Mouse (Mus musculus) MEL (cell line): ENCODE results near the gene Gstp2. TPM values are rescaled to one million over a fixed set of nuclear protein-coding genes. Genes with fewer than 3 reads are reported as not detected.
A peak's percentile ranks its signal among the peaks of the same experiment; 100 is the strongest.
"Not testable (repeated sequence)": the region's sequence is repeated elsewhere in the genome, so short reads cannot be mapped to it uniquely, and the experiment has no call there.

Experiments
- DNase-seq: peaks from one replicate; pipeline ENCODE4 v3.0.0; 2011; ENCODE audit warnings: low read depth, low spot score
- H3K27ac ChIP-seq: 2 replicates; pipeline ENCODE4 v1.5.1; 2012; ENCODE audit warnings: low read depth, mild to moderate bottlenecking, control low read depth, low read length, moderate library complexity; ENCODE audit not compliant: control insufficient read depth
- H3K27me3 ChIP-seq, 2 experiments: fragments of 150-350 bp in 1 of 2; sonication (generic) in 1 of 2; 2 replicates each; pipeline ENCODE4 v1.6.1; 2012; ENCODE audit warnings: low read length in 2 of 2, mild to moderate bottlenecking in 2 of 2, improper control_type of control experiment in 1 of 2, moderate library complexity in 1 of 2; ENCODE audit not compliant: insufficient read depth in 2 of 2, control insufficient read depth in 1 of 2
- H3K36me3 ChIP-seq, 2 experiments: 2 replicates each; pipeline ENCODE4 v1.6.1; 2012 to 2014; ENCODE audit warnings: low read length in 2 of 2, improper control_type of control experiment in 1 of 2, inconsistent platforms in 1 of 2, mild to moderate bottlenecking in 1 of 2; ENCODE audit not compliant: insufficient read depth in 2 of 2, control insufficient read depth in 1 of 2
- H3K4me1 ChIP-seq, 2 experiments: fragments of 150-350 bp in 1 of 2; sonication (generic) in 1 of 2; 2 replicates each; pipeline ENCODE4 v1.6.1; 2012; ENCODE audit warnings: low read length in 2 of 2, improper control_type of control experiment in 1 of 2, mild to moderate bottlenecking in 1 of 2; ENCODE audit not compliant: insufficient read depth in 2 of 2, control insufficient read depth in 1 of 2
- H3K4me3 ChIP-seq, 2 experiments: fragments of 150-350 bp in 1 of 2; sonication (generic) in 1 of 2; 2 replicates each; pipeline ENCODE4 v1.5.1; 2012; ENCODE audit warnings: low read depth in 2 of 2, low read length in 2 of 2, mild to moderate bottlenecking in 2 of 2, moderate library complexity in 2 of 2, control low read depth in 1 of 2, improper control_type of control experiment in 1 of 2; ENCODE audit not compliant: control insufficient read depth in 1 of 2, insufficient read depth in 1 of 2
- H3K79me2 ChIP-seq: 2 replicates; pipeline ENCODE4 v1.6.1; 2012; ENCODE audit warnings: mild to moderate bottlenecking, low read length, moderate library complexity; ENCODE audit not compliant: control insufficient read depth, poor library complexity, insufficient read depth
- H3K9ac ChIP-seq: 2 replicates; pipeline ENCODE4 v1.6.1; 2012; ENCODE audit warnings: low read depth, mild to moderate bottlenecking, control low read depth, low read length, moderate library complexity; ENCODE audit not compliant: control insufficient read depth, poor library complexity, severe bottlenecking
- H3K9me3 ChIP-seq: fragments of 150-350 bp; sonication (generic); replicated peaks from 2 replicates; pipeline ENCODE4 v1.6.1; 2012; ENCODE audit warnings: mild to moderate bottlenecking, low read length, improper control_type of control experiment, moderate library complexity; ENCODE audit not compliant: insufficient read depth
- CTCF ChIP-seq, 3 experiments: IDR thresholded peaks in 2 of 3; conservative IDR thresholded peaks in 1 of 3; 2 replicates each; pipeline ENCODE4 v1.5.1; 2011 to 2012; ENCODE audit warnings: low read length in 3 of 3, low read depth in 2 of 3, mild to moderate bottlenecking in 2 of 3, improper control_type of control experiment in 1 of 3, inconsistent platforms in 1 of 3, mixed read lengths in 1 of 3, moderate library complexity in 1 of 3; ENCODE audit not compliant: control insufficient read depth in 1 of 3, insufficient read depth in 1 of 3, poor library complexity in 1 of 3, severe bottlenecking in 1 of 3
- ETS1 ChIP-seq: IDR thresholded peaks from 2 replicates; pipeline ENCODE4 v1.6.1; 2012; ENCODE audit warnings: low read depth, mild to moderate bottlenecking, inconsistent platforms, low read length, improper control_type of control experiment, moderate library complexity
- JUND ChIP-seq: IDR thresholded peaks from 2 replicates; pipeline ENCODE4 v1.6.1; 2011; ENCODE audit warnings: low read depth, mild to moderate bottlenecking, improper control_type of control experiment, low read length
- MYB ChIP-seq: IDR thresholded peaks from 2 replicates; pipeline ENCODE4 v1.6.1; 2011; ENCODE audit warnings: mild to moderate bottlenecking, low read depth, low read length, improper control_type of control experiment
- NRF1 ChIP-seq: IDR thresholded peaks from 2 replicates; pipeline ENCODE4 v1.6.1; 2014; ENCODE audit warnings: low read depth, mild to moderate bottlenecking, inconsistent platforms, low read length, improper control_type of control experiment, moderate library complexity; ENCODE audit not compliant: poor library complexity, insufficient read depth, severe bottlenecking
- RAD21 ChIP-seq: IDR thresholded peaks from 2 replicates; pipeline ENCODE4 v1.6.1; 2011; ENCODE audit warnings: mild to moderate bottlenecking, low read depth, low read length, improper control_type of control experiment
- SMC3 ChIP-seq: IDR thresholded peaks from 2 replicates; pipeline ENCODE4 v1.6.1; 2011; ENCODE audit warnings: low read depth, low read length, improper control_type of control experiment
- TBP ChIP-seq: IDR thresholded peaks from 2 replicates; pipeline ENCODE4 v1.8.0; 2011; ENCODE audit warnings: low read depth, low read length, improper control_type of control experiment
- UBTF ChIP-seq: IDR thresholded peaks from 2 replicates; pipeline ENCODE4 v1.6.1; 2012; ENCODE audit warnings: low read depth, mild to moderate bottlenecking, inconsistent platforms, low read length, improper control_type of control experiment, moderate library complexity, borderline replicate concordance; ENCODE audit not compliant: insufficient read depth
- USF2 ChIP-seq, 2 experiments: IDR thresholded peaks; 2 replicates each; pipeline ENCODE4 v1.6.1; 2011 to 2012; ENCODE audit warnings: improper control_type of control experiment in 2 of 2, low read length in 2 of 2, borderline replicate concordance in 1 of 2, inconsistent platforms in 1 of 2, low read depth in 1 of 2, mild to moderate bottlenecking in 1 of 2; ENCODE audit not compliant: insufficient read depth in 1 of 2
- ZC3H11A ChIP-seq: IDR thresholded peaks from 2 replicates; pipeline ENCODE4 v1.6.1; 2012; ENCODE audit warnings: low read depth, mild to moderate bottlenecking, inconsistent platforms, low read length, improper control_type of control experiment
- polyA plus RNA-seq, 2 experiments: library from polyadenylated mRNA; stranded (reverse) in 1 of 2; unstranded in 1 of 2; fragments of >175 nt in 1 of 2; fragments of >200 nt in 1 of 2; gene quantifications; 2 replicates each; pipeline versions ENCODE4 v1.2.1 to v1.2.4; 2012; ENCODE audit warnings: low replicate concordance in 2 of 2, low read depth in 1 of 2; ENCODE audit not compliant: insufficient read length in 2 of 2, insufficient read depth in 1 of 2, missing spikeins in 1 of 2
- total RNA-seq: library from RNA; depleted of rRNA; stranded (reverse); fragments of 300-350 nt; gene quantifications from 2 replicates; pipeline ENCODE4 v1.2.3, GENCODE M21; 2012

Gene Gstp2
- total and polyA plus RNA-seq, 3 experiments, result 0.65 to 7.4 TPM; not detected in 1

GRCm38 (mm10) chr19:4049069-4049468 is 3.2 kb upstream of the Gstp2 start:
- H3K4me1 ChIP-seq, H3K9me3 ChIP-seq, H3K79me2 ChIP-seq, H3K27me3 ChIP-seq, H3K27ac ChIP-seq, H3K36me3 ChIP-seq, H3K4me3 ChIP-seq, H3K9ac ChIP-seq, DNase-seq: not testable (repeated sequence)
- peak; percentile 37; the same call in 1 of the 2 replicates for TF ChIP-seq SMC3
- TF ChIP-seq RAD21, result peak; percentile 34
- TF ChIP-seq CTCF (IDR thresholded peaks at IDR 0.05 in 2 of 3, conservative IDR thresholded peaks at IDR 0.05 in 1 of 3; ENCODE audit: control insufficient read depth in 1 of 3, insufficient read depth in 1 of 3, low read depth in 2 of 3, low read length in 3 of 3, poor library complexity in 1 of 3, severe bottlenecking in 1 of 3), result peak; percentile 18 to 37 (median 21); a peak in 3 of 6 replicates

GRCm38 (mm10) chr19:4047859-4048258 is 2.0 kb upstream of the Gstp2 start:
- peaks cover 0 to 3% of the 10 kb centered on the region in 2 experiments; a peak in 1 of 4 replicates for H3K36me3 ChIP-seq
- no peaks in the 10 kb centered on the region for H3K79me2 ChIP-seq
- H3K4me1 ChIP-seq, result peaks cover 0 to 7% of the 10 kb centered on the region in 2 experiments; a peak in 2 of 4 replicates
- peak; percentile 87 for DNase-seq
- no peaks in the 10 kb centered on the region for H3K27me3 ChIP-seq
- no peak overlapping the region for H3K4me3 ChIP-seq
- TF ChIP-seq CTCF (IDR thresholded peaks at IDR 0.05 in 2 of 3, conservative IDR thresholded peaks at IDR 0.05 in 1 of 3; ENCODE audit: control insufficient read depth in 1 of 3, insufficient read depth in 1 of 3, low read depth in 2 of 3, low read length in 3 of 3, poor library complexity in 1 of 3, severe bottlenecking in 1 of 3) (peak; percentile 57 to 91 (median 77)), USF2 (IDR thresholded peaks at IDR 0.05; ENCODE audit: borderline replicate concordance in 1 of 2, insufficient read depth in 1 of 2, low read depth in 1 of 2, low read length in 2 of 2) (no peak), ETS1 (no peak), TBP (no peak), MYB (no peak), ZC3H11A (peak; percentile 68), NRF1 (no peak), SMC3 (peak; percentile 91), UBTF (no peak), JUND (no peak), RAD21 (peak; percentile 85)
- H3K9ac ChIP-seq, result no peak overlapping the region
- no peak overlapping the region for H3K27ac ChIP-seq
- H3K9me3 ChIP-seq, result no peaks in the 10 kb centered on the region

- H3K27me3 ChIP-seq, result no peaks in the 10 kb centered on the region
- DNase-seq, result no peak
- no peaks in the 10 kb centered on the region for H3K9me3 ChIP-seq
- no peak overlapping the region for H3K4me3 ChIP-seq
- peak overlapping the region; percentile 59 for H3K27ac ChIP-seq
- no peak overlapping the region for H3K9ac ChIP-seq
- no peaks in the 10 kb centered on the region for H3K79me2 ChIP-seq
- H3K36me3 ChIP-seq, result peaks cover 0 to 3% of the 10 kb centered on the region in 2 experiments; a peak in 1 of 4 replicates
- no peak for TF ChIP-seq USF2 (IDR thresholded peaks at IDR 0.05; ENCODE audit: borderline replicate concordance in 1 of 2, insufficient read depth in 1 of 2, low read depth in 1 of 2, low read length in 2 of 2)
- TF ChIP-seq SMC3, result no peak
- 0 out of 2 replicates have a peak, but pooled peaks have one; percentile 8 for TF ChIP-seq ETS1
- TF ChIP-seq, all 39 proteins: peak for 1
- peaks cover 0 to 7% of the 10 kb centered on the region in 2 experiments; a peak in 2 of 4 replicates for H3K4me1 ChIP-seq
Observed at GRCm38 (mm10) chr19:4046866-4047254, 1.0 kb upstream of the Gstp2 start.
